Mouse (Mus musculus) urinary bladder, adult 18-20 months (tissue): ENCODE data around the gene Hlx.

Experiments
- DNase-seq, 2 experiments: peaks; one replicate each; pipeline ENCODE4 v3.0.0; 2022; ENCODE audit warnings: low spot score in 2 of 2, mixed read lengths in 2 of 2

Gene Hlx

GRCm38 (mm10) chr1:184716117-184716516, 16.3 kb downstream of the Hlx start:
- DNase-seq, result no peak

- no peak for DNase-seq
These were observed 16.7 kb downstream of the Hlx start for GRCm38 (mm10) chr1:184715693-184716092.

GRCm38 (mm10) chr1:184714515-184714914, 17.9 kb downstream of the Hlx start:
- no peak for DNase-seq

- no peak for DNase-seq
These were observed 18.7 kb downstream of the Hlx start for GRCm38 (mm10) chr1:184713716-184714115.

- no peak for DNase-seq
These were observed 24.7 kb downstream of the Hlx start for GRCm38 (mm10) chr1:184707532-184708248.

- no peak for DNase-seq
These were observed 27.5 kb downstream of the Hlx start for GRCm38 (mm10) chr1:184704901-184705300.

- DNase-seq, result no peak
These were observed 33.1 kb downstream of the Hlx start for GRCm38 (mm10) chr1:184699295-184699694.

- DNase-seq, result no peak
These were observed 37.0 kb downstream of the Hlx start for GRCm38 (mm10) chr1:184695451-184695850.

GRCm38 (mm10) chr1:184692204-184692904, 40.1 kb downstream of the Hlx start:
- DNase-seq, result no peak

GRCm38 (mm10) chr1:184691240-184691639, 41.2 kb downstream of the Hlx start:
- no peak for DNase-seq

- no peak for DNase-seq
These were observed 44.4 kb downstream of the Hlx start for GRCm38 (mm10) chr1:184688026-184688425.

- no peak for DNase-seq
These were observed 44.9 kb downstream of the Hlx start for GRCm38 (mm10) chr1:184687512-184687911.

- no peak for DNase-seq
These were observed 48.9 kb downstream of the Hlx start for GRCm38 (mm10) chr1:184683541-184683940.

GRCm38 (mm10) chr1:184679416-184679965, 52.9 kb downstream of the Hlx start:
- DNase-seq, result no peak

GRCm38 (mm10) chr1:184677641-184678040, 54.8 kb downstream of the Hlx start:
- no peak for DNase-seq
